Mouse (Mus musculus) brown adipose tissue, adult 24 weeks (tissue): ENCODE data around the gene Olfr1410. TPM values are rescaled to one million over a fixed set of nuclear protein-coding genes. Genes with fewer than 3 reads are reported as not detected.

ENCODE experiments used
- H3K27ac ChIP-seq: fragments of 200-500 bp; replicated peaks from 2 replicates; pipeline ENCODE4 v1.5.1; 2012; ENCODE audit warnings: low read depth, mild to moderate bottlenecking, low read length
- H3K4me1 ChIP-seq: fragments of 200-500 bp; 2 replicates; pipeline ENCODE4 v1.6.1; 2012; ENCODE audit warnings: low read length, mixed read lengths; ENCODE audit not compliant: control insufficient read depth, insufficient read depth, insufficient read length
- H3K4me3 ChIP-seq: fragments of 200-500 bp; 2 replicates; pipeline ENCODE4 v1.5.1; 2012; ENCODE audit warnings: low read depth, mild to moderate bottlenecking, low read length, moderate library complexity; ENCODE audit not compliant: insufficient read depth
- polyA plus RNA-seq: library from polyadenylated mRNA; stranded (reverse); fragments of >200 nt; gene quantifications from 2 replicates; pipeline ENCODE4 v1.2.4, GENCODE M21; 2012; ENCODE audit not compliant: missing spikeins, insufficient read depth, insufficient read length

Gene Olfr1410
- not detected in 2 replicates for polyA plus RNA-seq

DNA sequence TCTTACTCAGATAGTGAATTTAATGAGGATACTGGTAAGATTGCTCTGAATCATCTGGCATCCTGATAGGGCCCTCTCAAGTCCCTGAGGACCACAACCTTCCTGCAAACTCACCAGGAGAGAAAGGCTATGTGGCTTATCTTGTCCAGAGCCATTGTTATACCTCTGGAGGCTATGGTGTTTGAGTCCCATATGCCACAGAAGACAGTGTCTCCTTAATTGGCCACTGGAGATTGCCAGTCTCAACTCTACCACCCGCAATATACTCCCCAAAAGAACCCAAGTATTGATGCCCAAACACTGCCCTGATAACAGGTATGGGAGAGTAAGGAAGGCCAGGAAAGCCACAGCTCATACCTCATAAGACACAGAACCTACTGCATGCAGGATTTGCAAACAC is at the start of gene Olfr1410:
Olfr1410 (plus strand) TSS at position 301 of the 400 bp plus-strand sequence.
- Histone ChIP-seq H3K4me3 (no peak within 1 kb of the TSS), H3K4me1 (no peaks in the 10 kb centered on the region), H3K27ac (no peak within 1 kb of the TSS)

DNA sequence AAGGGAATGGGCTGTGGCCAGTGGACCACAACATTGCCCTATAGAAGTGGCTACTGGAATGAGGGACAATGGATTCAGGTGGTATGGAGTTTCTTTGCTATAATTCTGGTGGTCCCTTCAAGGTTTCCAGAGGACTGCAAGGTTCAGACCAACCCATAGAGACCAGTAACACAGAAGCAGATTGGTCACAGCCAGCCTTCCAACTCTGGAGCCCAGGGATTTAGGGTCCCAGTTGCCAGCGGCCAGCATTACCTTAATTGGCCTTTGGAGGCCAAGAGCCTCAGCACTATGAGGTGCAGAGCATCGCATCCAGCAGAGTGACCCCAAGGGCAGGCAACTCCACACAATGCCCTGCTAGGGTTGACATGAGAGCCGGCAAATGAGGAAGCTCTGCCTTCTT is 34.6 kb upstream of the Olfr1410 start, which contains the start of gene Olfr1413:
Olfr1413 (plus strand) TSS at position 301 of the 400 bp plus-strand sequence.
- Histone ChIP-seq H3K27ac (no peak within 1 kb of the TSS), H3K4me1 (no peaks in the 10 kb centered on the region), H3K4me3 (no peak within 1 kb of the TSS)

DNA sequence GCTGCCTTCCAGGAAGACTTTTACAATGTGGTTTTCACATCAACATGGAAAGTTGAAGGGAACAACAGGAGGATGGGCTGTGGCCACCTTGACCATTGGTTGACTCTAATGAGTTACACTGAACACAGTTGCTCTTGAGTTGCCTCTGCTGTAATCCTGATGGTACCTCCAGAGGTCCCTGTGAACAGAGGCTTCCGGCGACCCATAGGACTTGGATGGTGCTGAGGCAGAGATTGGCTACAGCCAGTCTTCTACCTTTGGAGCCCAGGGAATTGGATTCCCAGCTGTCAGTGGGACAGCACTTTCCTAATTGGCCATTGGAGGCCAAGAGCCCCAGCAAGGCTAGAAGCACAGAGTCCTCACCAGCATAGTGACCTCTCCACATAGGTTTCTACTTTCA is 20.1 kb upstream of the Olfr1410 start, which contains the start of gene Olfr1412:
Olfr1412 (plus strand) TSS at position 301 of the 400 bp plus-strand sequence.
- Histone ChIP-seq H3K4me1 (no peaks in the 10 kb centered on the region), H3K27ac (no peak within 1 kb of the TSS), H3K4me3 (no peak within 1 kb of the TSS)

DNA sequence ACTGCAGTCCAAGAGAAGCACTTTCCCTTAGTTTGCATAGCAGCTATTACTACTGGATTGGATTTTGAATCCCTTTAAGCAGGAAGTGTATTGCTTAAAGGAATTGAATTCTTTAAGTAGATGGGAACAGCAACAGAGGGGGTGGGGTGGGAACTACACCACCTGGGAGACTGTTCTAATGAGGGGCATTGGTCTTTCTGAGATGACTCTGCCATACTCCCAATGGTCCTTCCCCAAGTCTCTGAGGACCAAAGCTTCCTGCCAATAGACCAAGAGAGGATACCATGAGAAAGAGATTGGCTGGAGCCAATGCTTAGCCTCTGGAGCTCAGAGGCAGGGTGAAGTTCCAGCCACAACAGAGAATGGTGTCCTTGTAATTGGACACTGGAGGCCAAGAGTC is 11.5 kb upstream of the Olfr1410 start, which contains the start of gene Olfr1411:
Olfr1411 (plus strand) TSS at position 301 of the 400 bp plus-strand sequence.
- H3K4me1 ChIP-seq: no peaks in the 10 kb centered on the region
- H3K4me3 ChIP-seq: no peak within 1 kb of the TSS
- H3K27ac ChIP-seq: no peak within 1 kb of the TSS

GRCm38 (mm10) chr1:92596019-92596418 is 9.6 kb upstream of the Olfr1410 start:
- Histone ChIP-seq H3K27ac (no peak overlapping the region), H3K4me1 (no peaks in the 10 kb centered on the region), H3K4me3 (no peak overlapping the region)

GRCm38 (mm10) chr1:92607711-92608110 is 2.1 kb downstream of the Olfr1410 start:
- Histone ChIP-seq H3K4me1 (no peaks in the 10 kb centered on the region), H3K4me3 (no peak overlapping the region), H3K27ac (no peak overlapping the region)

DNA sequence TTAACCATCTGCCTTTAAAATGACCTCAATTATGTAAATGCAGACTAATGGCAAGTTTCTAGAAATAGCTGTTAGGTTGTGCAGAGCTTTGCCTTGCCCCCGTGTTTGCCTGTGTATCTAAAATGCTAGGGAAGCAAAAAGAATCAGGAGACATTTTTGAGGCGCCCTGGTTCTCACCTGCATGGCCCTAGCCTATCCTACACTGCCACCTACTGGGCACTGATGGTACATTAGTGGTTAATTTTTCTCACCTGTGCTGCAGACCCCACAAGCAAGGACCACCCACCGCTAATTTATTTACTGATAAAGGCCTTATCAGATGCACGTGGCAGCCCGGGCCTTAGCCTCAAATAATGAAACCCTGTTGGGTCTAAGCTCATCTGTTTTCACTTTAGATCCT is 5.4 kb downstream of the Olfr1410 start:
- no peak overlapping the region for H3K4me3 ChIP-seq
- H3K4me1 ChIP-seq: no peaks in the 10 kb centered on the region

GRCm38 (mm10) chr1:92613175-92613574 is 7.6 kb downstream of the Olfr1410 start:
- Histone ChIP-seq H3K4me3 (no peak overlapping the region), H3K27ac (no peak overlapping the region), H3K4me1 (no peaks in the 10 kb centered on the region)

More for the DNA sequence above, 5.4 kb downstream of the Olfr1410 start:
- no peak overlapping the region for H3K27ac ChIP-seq

DNA sequence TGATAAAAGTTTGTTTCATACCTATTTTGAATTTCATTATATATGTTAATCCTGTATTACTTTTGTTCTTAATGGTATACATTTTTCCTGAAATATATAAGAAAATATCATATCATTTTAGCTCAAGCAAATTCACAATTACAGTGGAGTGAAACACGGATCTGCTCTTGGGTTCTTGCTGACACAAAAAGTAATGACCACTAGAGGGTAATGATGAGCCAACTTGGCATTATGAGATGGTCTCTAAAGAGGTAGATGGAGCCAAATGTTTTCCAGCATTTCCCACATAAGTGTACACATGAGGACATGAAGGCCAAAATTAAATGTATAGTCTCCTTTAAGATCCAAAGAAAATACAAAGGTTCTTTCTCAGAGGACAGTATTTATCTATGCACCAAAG is 8.9 kb downstream of the Olfr1410 start:
- H3K4me3 ChIP-seq: no peak overlapping the region
- no peak overlapping the region for H3K27ac ChIP-seq
- no peaks in the 10 kb centered on the region for H3K4me1 ChIP-seq

GRCm38 (mm10) chr1:92616046-92616445 is 10.5 kb downstream of the Olfr1410 start:
- no peak overlapping the region for H3K4me3 ChIP-seq
- H3K27ac ChIP-seq: no peak overlapping the region
- no peaks in the 10 kb centered on the region for H3K4me1 ChIP-seq

DNA sequence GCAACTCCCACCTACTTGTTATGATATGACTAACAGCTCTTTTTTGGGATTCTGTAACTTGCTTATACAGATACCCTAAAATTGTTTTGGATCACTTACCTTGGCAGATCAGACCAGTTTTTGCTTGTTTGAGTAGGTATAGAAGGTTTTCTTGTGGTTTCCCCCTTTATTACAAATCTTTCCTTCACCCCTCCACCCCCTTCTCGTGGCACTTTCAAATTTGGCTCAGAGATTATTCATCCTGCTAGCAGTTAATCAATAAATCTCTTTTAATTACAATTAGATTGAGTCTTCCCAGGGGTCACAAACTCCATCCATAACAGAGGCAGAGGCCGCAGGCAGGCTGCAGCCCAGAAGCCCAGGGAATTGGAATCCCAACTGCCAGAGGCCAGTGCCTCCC is 11.9 kb downstream of the Olfr1410 start, which contains the start of gene Olfr12:
Olfr12 (plus strand) TSS at position 301 of the 400 bp plus-strand sequence.
- no peak within 1 kb of the TSS for H3K27ac ChIP-seq
- H3K4me1 ChIP-seq: no peaks in the 10 kb centered on the region
- no peak within 1 kb of the TSS for H3K4me3 ChIP-seq

DNA sequence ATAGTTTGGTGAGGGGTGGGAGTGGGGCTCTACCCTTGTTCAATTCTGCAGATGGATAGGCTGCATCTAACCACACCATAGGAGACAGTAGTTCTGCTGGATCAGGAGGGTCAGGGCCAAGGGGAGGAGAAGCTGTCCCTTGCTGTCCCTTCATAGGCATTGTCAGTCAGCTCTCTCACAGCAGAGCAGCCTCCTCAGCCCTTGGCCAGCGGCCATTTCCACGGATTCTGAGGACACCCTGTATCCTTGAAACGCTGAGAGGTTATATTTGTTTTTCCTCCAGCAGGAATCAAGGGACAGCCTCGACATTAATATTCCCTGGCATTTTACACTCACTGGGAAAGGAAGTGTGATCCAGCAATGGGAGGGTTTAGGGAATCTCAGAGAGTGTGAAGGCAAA is 12.8 kb downstream of the Olfr1410 start:
- H3K27ac ChIP-seq: no peak overlapping the region
- H3K4me1 ChIP-seq: no peaks in the 10 kb centered on the region
- no peak overlapping the region for H3K4me3 ChIP-seq

DNA sequence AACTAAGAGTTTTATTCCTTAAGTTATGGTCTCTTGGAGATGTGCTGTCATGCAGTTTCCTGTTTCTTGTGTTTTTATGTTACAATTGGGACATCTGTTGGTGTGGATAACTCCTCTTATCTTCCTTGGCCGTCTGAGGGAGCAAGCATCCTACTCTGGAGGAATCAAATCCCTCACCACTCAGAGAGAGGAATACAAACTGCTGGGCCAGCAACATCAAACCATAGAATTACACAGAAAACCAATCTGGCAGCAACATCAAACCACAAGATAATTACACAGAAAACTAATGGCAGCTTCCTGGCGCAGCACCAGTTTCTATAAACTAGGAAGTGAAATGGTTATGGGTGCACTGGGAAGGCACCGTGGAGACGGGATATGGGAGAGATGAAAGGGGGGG is 22.6 kb downstream of the Olfr1410 start:
- H3K27ac ChIP-seq: no peak overlapping the region
- no peaks in the 10 kb centered on the region for H3K4me1 ChIP-seq
- H3K4me3 ChIP-seq: no peak overlapping the region

DNA sequence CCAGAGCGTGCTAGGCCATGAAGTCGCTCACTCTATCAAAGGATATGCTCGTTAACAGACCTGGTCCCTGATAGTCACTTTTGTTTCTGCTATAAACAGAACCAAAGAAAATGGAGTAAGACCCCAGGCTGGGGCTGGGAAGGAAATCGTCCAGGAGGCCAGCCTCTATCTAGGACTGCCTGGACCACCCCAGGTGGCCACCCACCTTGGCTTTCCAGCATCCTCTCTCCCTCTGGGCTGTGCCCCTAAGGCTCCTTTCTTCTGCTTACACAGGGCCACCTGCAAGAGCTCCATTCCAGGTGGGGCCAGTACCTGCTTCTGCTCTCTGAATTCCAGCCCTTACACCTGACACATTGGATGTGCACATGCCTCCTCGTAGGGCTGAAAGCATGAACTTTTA is 26.6 kb downstream of the Olfr1410 start:
- Histone ChIP-seq H3K27ac (no peak overlapping the region), H3K4me3 (no peak overlapping the region), H3K4me1 (no peaks in the 10 kb centered on the region)

DNA sequence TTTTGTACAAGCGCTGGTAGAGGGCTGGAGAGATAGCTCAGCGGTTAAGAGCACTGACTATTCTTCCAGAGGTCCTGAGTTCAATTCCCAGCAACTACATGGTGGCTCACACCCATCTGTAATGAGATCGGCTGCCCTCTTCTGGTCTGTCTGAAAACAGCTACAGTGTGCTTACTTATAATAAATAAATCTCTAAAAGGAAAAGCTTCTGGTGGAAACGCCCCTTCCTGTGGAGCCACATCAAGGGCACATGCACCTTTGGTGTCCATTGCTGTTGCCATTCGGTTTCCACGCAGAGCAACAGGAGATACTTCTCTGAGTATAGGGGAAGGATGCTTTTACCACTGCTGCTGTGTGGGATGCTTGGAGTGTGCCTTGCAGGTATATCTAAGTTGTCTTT is 27.4 kb downstream of the Olfr1410 start:
- Histone ChIP-seq H3K4me1 (no peaks in the 10 kb centered on the region), H3K4me3 (no peak overlapping the region), H3K27ac (no peak overlapping the region)

DNA sequence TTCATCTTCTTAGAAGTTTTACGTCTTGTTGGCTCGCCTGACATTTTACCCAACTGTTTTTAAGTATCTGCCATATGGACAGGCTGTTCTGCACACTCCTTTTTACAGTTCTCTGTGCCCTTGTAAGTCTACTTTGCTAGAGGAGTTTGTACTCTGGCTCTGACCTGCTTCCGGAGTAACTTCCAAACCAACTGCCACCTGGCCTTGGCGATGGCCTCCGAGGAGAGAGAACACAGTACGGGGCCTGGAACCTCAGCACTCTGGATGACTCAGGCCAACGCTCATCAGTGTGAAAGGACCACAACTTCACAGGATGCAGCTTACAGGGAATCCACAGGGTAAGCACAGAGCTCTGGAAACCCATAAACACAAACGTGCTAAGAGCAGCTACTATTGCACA is 28.1 kb downstream of the Olfr1410 start:
- H3K4me3 ChIP-seq: no peak overlapping the region
- no peak overlapping the region for H3K27ac ChIP-seq
- H3K4me1 ChIP-seq: no peaks in the 10 kb centered on the region
